Mouse (Mus musculus): ENCODE results near the gene Grip1. TPM values are rescaled to one million over a fixed set of nuclear protein-coding genes. Genes with fewer than 3 reads are reported as not detected.

The Grip1 gene
- 16.8 and 17.8 TPM in 2 replicates for polyA plus RNA-seq (2014; fragmentation: Nextera tagmentation; extraction: Ambion mirVana)

- H3K27me3 ChIP-seq (ENCODE audit: control insufficient read depth, insufficient read depth, low read length) = no peaks in the 10 kb centered on the region
- H3K4me3 ChIP-seq (replicated peaks; ENCODE audit: low read depth, low read length) = peak within 1 kb of the TSS; percentile 71
- DNase-seq (peak; percentile 83), ATAC-seq (ENCODE audit: low FRiP score, low TSS enrichment) (peak; percentile 90)
- peak within 1 kb of the TSS; percentile 84 for H3K9ac ChIP-seq (replicated peaks; ENCODE audit: low read length)
- H3K36me3 ChIP-seq (ENCODE audit: control insufficient read depth, insufficient read depth, low read length) = no peaks in the 10 kb centered on the region
- H3K4me1 ChIP-seq (ENCODE audit: control insufficient read depth, insufficient read depth, low read length) = peaks cover 18% of the 10 kb centered on the region
- peak within 1 kb of the TSS; percentile 94 for H3K4me2 ChIP-seq (ENCODE audit: low read length)
- no peaks in the 10 kb centered on the region for H3K9me3 ChIP-seq (ENCODE audit: control insufficient read depth, low read length)
- under 1% methylated on average over 75 of the region's 84 CpGs for WGBS
- H3K27ac ChIP-seq (replicated peaks; ENCODE audit: low read depth, low read length) = peak within 1 kb of the TSS; percentile 88
Measured at GRCm38 (mm10) chr10:119453431-119454105, at the start of gene Grip1. Gene Grip1 (plus strand): TSS chr10:119453830.

GRCm38 (mm10) chr10:119405103-119405502 lies 48.5 kb upstream of the Grip1 start:
- no peak overlapping the region for H3K4me2 ChIP-seq (ENCODE audit: low read length)
- no peaks in the 10 kb centered on the region for H3K27me3 ChIP-seq (ENCODE audit: control insufficient read depth, insufficient read depth, low read length)
- 97% methylated on average over 9 of the region's 9 CpGs for WGBS
- H3K4me1 ChIP-seq (ENCODE audit: control insufficient read depth, insufficient read depth, low read length) = 0 out of 2 replicates have a peak, but pooled peaks cover 4% of the 10 kb centered on the region
- no peak overlapping the region for H3K4me3 ChIP-seq (replicated peaks; ENCODE audit: low read depth, low read length)
- no peak for DNase-seq
- no peak overlapping the region for H3K9ac ChIP-seq (replicated peaks; ENCODE audit: low read length)
- H3K36me3 ChIP-seq (ENCODE audit: control insufficient read depth, insufficient read depth, low read length) = no peaks in the 10 kb centered on the region
- no peaks in the 10 kb centered on the region for H3K9me3 ChIP-seq (ENCODE audit: control insufficient read depth, low read length)
- no peak overlapping the region for H3K27ac ChIP-seq (replicated peaks; ENCODE audit: low read depth, low read length)
- no peak for ATAC-seq (ENCODE audit: low FRiP score, low TSS enrichment)

GRCm38 (mm10) chr10:119405612-119406011 lies 48.0 kb upstream of the Grip1 start:
- Histone ChIP-seq H3K36me3 (ENCODE audit: control insufficient read depth, insufficient read depth, low read length) (no peaks in the 10 kb centered on the region), H3K4me3 (replicated peaks; ENCODE audit: low read depth, low read length) (no peak overlapping the region), H3K4me2 (ENCODE audit: low read length) (no peak overlapping the region), H3K4me1 (ENCODE audit: control insufficient read depth, insufficient read depth, low read length) (0 out of 2 replicates have a peak, but pooled peaks cover 6% of the 10 kb centered on the region), H3K9ac (replicated peaks; ENCODE audit: low read length) (no peak overlapping the region), H3K27me3 (ENCODE audit: control insufficient read depth, insufficient read depth, low read length) (no peaks in the 10 kb centered on the region), H3K9me3 (ENCODE audit: control insufficient read depth, low read length) (no peaks in the 10 kb centered on the region), H3K27ac (replicated peaks; ENCODE audit: low read depth, low read length) (no peak overlapping the region)
- ATAC-seq (ENCODE audit: low FRiP score, low TSS enrichment) = no peak
- WGBS = 86% methylated on average over 1 of the region's 1 CpGs
- no peak for DNase-seq

- Histone ChIP-seq H3K4me1 (ENCODE audit: control insufficient read depth, insufficient read depth, low read length) (0 out of 2 replicates have a peak, but pooled peaks cover 6% of the 10 kb centered on the region), H3K27me3 (ENCODE audit: control insufficient read depth, insufficient read depth, low read length) (no peaks in the 10 kb centered on the region), H3K9me3 (ENCODE audit: control insufficient read depth, low read length) (no peaks in the 10 kb centered on the region), H3K27ac (replicated peaks; ENCODE audit: low read depth, low read length) (no peak overlapping the region), H3K4me3 (replicated peaks; ENCODE audit: low read depth, low read length) (no peak overlapping the region), H3K9ac (replicated peaks; ENCODE audit: low read length) (no peak overlapping the region), H3K4me2 (ENCODE audit: low read length) (no peak overlapping the region), H3K36me3 (ENCODE audit: control insufficient read depth, insufficient read depth, low read length) (no peaks in the 10 kb centered on the region)
- no peak for DNase-seq
- ATAC-seq (ENCODE audit: low FRiP score, low TSS enrichment) = no peak
- WGBS = 23% methylated on average over 6 of the region's 6 CpGs
Measured at GRCm38 (mm10) chr10:119408327-119408726, 45.3 kb upstream of the Grip1 start.

- Histone ChIP-seq H3K9ac (replicated peaks; ENCODE audit: low read length) (no peak overlapping the region), H3K27ac (replicated peaks; ENCODE audit: low read depth, low read length) (no peak overlapping the region), H3K4me2 (ENCODE audit: low read length) (no peak overlapping the region), H3K36me3 (ENCODE audit: control insufficient read depth, insufficient read depth, low read length) (no peaks in the 10 kb centered on the region), H3K9me3 (ENCODE audit: control insufficient read depth, low read length) (no peaks in the 10 kb centered on the region), H3K4me3 (replicated peaks; ENCODE audit: low read depth, low read length) (no peak overlapping the region), H3K4me1 (ENCODE audit: control insufficient read depth, insufficient read depth, low read length) (0 out of 2 replicates have a peak, but pooled peaks cover 6% of the 10 kb centered on the region), H3K27me3 (ENCODE audit: control insufficient read depth, insufficient read depth, low read length) (no peaks in the 10 kb centered on the region)
- ATAC-seq (ENCODE audit: low FRiP score, low TSS enrichment) = no peak
- 96% methylated on average over 11 of the region's 11 CpGs for WGBS
- DNase-seq = no peak
Measured at GRCm38 (mm10) chr10:119413238-119413637, 40.4 kb upstream of the Grip1 start.

- Histone ChIP-seq H3K4me3 (replicated peaks; ENCODE audit: low read depth, low read length) (no peak overlapping the region), H3K4me2 (ENCODE audit: low read length) (no peak overlapping the region), H3K27ac (replicated peaks; ENCODE audit: low read depth, low read length) (no peak overlapping the region), H3K9ac (replicated peaks; ENCODE audit: low read length) (no peak overlapping the region), H3K36me3 (ENCODE audit: control insufficient read depth, insufficient read depth, low read length) (no peaks in the 10 kb centered on the region), H3K4me1 (ENCODE audit: control insufficient read depth, insufficient read depth, low read length) (0 out of 2 replicates have a peak, but pooled peaks cover 2% of the 10 kb centered on the region), H3K9me3 (ENCODE audit: control insufficient read depth, low read length) (no peaks in the 10 kb centered on the region), H3K27me3 (ENCODE audit: control insufficient read depth, insufficient read depth, low read length) (no peaks in the 10 kb centered on the region)
- no peak for ATAC-seq (ENCODE audit: low FRiP score, low TSS enrichment)
- no peak for DNase-seq
- 71% methylated on average over 4 of the region's 4 CpGs for WGBS
Measured at GRCm38 (mm10) chr10:119415106-119415505, 38.5 kb upstream of the Grip1 start.

- no peak for ATAC-seq (ENCODE audit: low FRiP score, low TSS enrichment)
Measured at GRCm38 (mm10) chr10:119421418-119421817, 32.2 kb upstream of the Grip1 start.

GRCm38 (mm10) chr10:119423821-119424534 lies 29.7 kb upstream of the Grip1 start:
- Histone ChIP-seq H3K27ac (replicated peaks; ENCODE audit: low read depth, low read length) (no peak overlapping the region), H3K36me3 (ENCODE audit: control insufficient read depth, insufficient read depth, low read length) (no peaks in the 10 kb centered on the region), H3K4me2 (ENCODE audit: low read length) (no peak overlapping the region), H3K9ac (replicated peaks; ENCODE audit: low read length) (no peak overlapping the region), H3K9me3 (ENCODE audit: control insufficient read depth, low read length) (no peaks in the 10 kb centered on the region), H3K27me3 (ENCODE audit: control insufficient read depth, insufficient read depth, low read length) (no peaks in the 10 kb centered on the region), H3K4me3 (replicated peaks; ENCODE audit: low read depth, low read length) (no peak overlapping the region), H3K4me1 (ENCODE audit: control insufficient read depth, insufficient read depth, low read length) (no peaks in the 10 kb centered on the region)
- 57% methylated on average over 11 of the region's 11 CpGs for WGBS
- DNase-seq (peak; percentile 17), ATAC-seq (ENCODE audit: low FRiP score, low TSS enrichment) (no peak)

More at GRCm38 (mm10) chr10:119421418-119421817, 32.2 kb upstream of the Grip1 start:
- no peak overlapping the region for H3K9ac ChIP-seq (replicated peaks; ENCODE audit: low read length)
- no peak overlapping the region for H3K4me2 ChIP-seq (ENCODE audit: low read length)
- DNase-seq = no peak
- H3K9me3 ChIP-seq (ENCODE audit: control insufficient read depth, low read length) = no peaks in the 10 kb centered on the region
- no peaks in the 10 kb centered on the region for H3K36me3 ChIP-seq (ENCODE audit: control insufficient read depth, insufficient read depth, low read length)
- WGBS = 86% methylated on average over 6 of the region's 6 CpGs
- H3K4me1 ChIP-seq (ENCODE audit: control insufficient read depth, insufficient read depth, low read length) = no peaks in the 10 kb centered on the region
- no peak overlapping the region for H3K27ac ChIP-seq (replicated peaks; ENCODE audit: low read depth, low read length)
- no peak overlapping the region for H3K4me3 ChIP-seq (replicated peaks; ENCODE audit: low read depth, low read length)
- no peaks in the 10 kb centered on the region for H3K27me3 ChIP-seq (ENCODE audit: control insufficient read depth, insufficient read depth, low read length)
